ENCODE assay signal across 29 mouse cellular contexts in the genomic region with DNA sequence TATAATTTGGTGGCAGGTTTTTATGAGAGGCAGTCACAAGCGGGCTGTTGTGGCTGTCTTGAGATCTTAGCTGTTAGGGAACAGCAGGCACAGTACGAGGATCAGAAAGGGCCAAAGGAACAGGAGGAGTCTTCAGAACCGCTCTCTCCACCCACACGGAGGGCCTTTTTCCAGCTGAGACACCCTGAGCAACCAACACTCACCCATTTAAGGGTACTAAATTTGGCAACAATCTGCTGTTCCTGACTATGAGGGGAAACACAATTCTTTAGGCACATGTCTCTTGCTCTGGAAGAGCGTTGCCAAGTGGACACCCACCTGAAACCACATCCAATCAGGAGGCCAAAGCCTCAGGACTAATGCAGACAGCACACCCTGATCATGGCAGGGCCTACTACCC. TPM values are rescaled to one million over a fixed set of nuclear protein-coding genes. Genes with fewer than 3 reads are reported as not detected.
A peak's percentile ranks its signal among the peaks of the same experiment; 100 is the strongest.
DNase-seq lines count a peak whose midpoint lies in the region; ATAC-seq lines count a peak whose summit lies in the region.
"Had no signal": no experiment of that assay in that cellular context is flagged by ENCODE, and none has a peak within 500 bp of the region (broad histone marks: within the 10 kb centered on the region; RNA-seq: fewer than 3 reads in every experiment).

No protein-coding gene starts in this region.

- peaks cover 96% of the 10 kb centered on the region for H3K36me3 ChIP-seq in heart, embryonic 10.5 days
- peaks cover 97% of the 10 kb centered on the region for H3K36me3 ChIP-seq in forebrain, embryonic 13.5 days (ENCODE audit: poor library complexity, severe bottlenecking)

- DNase-seq in layer of hippocampus, adult 9-11 months, result peak; percentile 55
- DNase-seq in layer of hippocampus, adult 9-10 months (ENCODE audit: low spot score), result no peak
- peak; percentile 59 to 84 for DNase-seq in left cerebral cortex, postnatal 14 days (ENCODE audit: low spot score in 2 of 2)
- peak; percentile 62 for DNase-seq in right cerebral cortex, postnatal 25 days
- no peak for DNase-seq in heart, embryonic 10.5 days (ENCODE audit: low spot score)
- DNase-seq: adrenal gland, postnatal 25 days; cerebellum, adult 11 months; cerebellum, postnatal 14 days; forebrain, postnatal 0 days; gastrocnemius, postnatal 14 days; heart, adult 18-20 months; heart, postnatal 36 days; kidney, adult 2 months; kidney, postnatal 14 days; liver; lung, postnatal 36 days; spleen, adult 18-20 months had no signal

- no peak overlapping the region for H3K4me3 ChIP-seq in heart, embryonic 10.5 days
- H3K4me3 ChIP-seq in forebrain, embryonic 13.5 days, result no peak overlapping the region
- H3K4me3 ChIP-seq: forebrain, embryonic 10.5 days; hindbrain, embryonic 13.5 days; layer of hippocampus, adult 2 months; limb, embryonic 10.5 days; liver, embryonic 15.5 days; lung, embryonic 15.5 days; megakaryocyte, embryonic 14.5 days; midbrain, embryonic 13.5 days had no signal

- intact Hi-C loops in left cerebral cortex, postnatal 14 days (cut with DNase I), result no loop called here

- H3K27me3 ChIP-seq in heart, embryonic 10.5 days (ENCODE audit: insufficient read depth, poor library complexity, severe bottlenecking), result no peaks in the 10 kb centered on the region
- H3K27me3 ChIP-seq in forebrain, embryonic 13.5 days, result no peaks in the 10 kb centered on the region
- H3K27me3 ChIP-seq: hindbrain, embryonic 13.5 days; liver, embryonic 15.5 days; lung, embryonic 15.5 days; megakaryocyte, embryonic 14.5 days; midbrain, embryonic 13.5 days had no signal

- no peak overlapping the region for H3K9ac ChIP-seq in forebrain, embryonic 13.5 days
- H3K9ac ChIP-seq: forebrain, postnatal 0 days; hindbrain, embryonic 13.5 days; liver, embryonic 15.5 days; lung, embryonic 15.5 days; midbrain, embryonic 13.5 days had no signal

- no peak overlapping the region for H3K27ac ChIP-seq in heart, embryonic 10.5 days
- H3K27ac ChIP-seq in forebrain, embryonic 13.5 days, result no peak overlapping the region
- H3K27ac ChIP-seq: forebrain, embryonic 10.5 days; hindbrain, embryonic 13.5 days; layer of hippocampus, adult 2 months; limb, embryonic 10.5 days; liver, embryonic 15.5 days; lung, embryonic 15.5 days; midbrain, embryonic 13.5 days had no signal

- H3K9me3 ChIP-seq in heart, embryonic 10.5 days, result no peaks in the 10 kb centered on the region
- no peaks in the 10 kb centered on the region for H3K9me3 ChIP-seq in forebrain, embryonic 13.5 days (replicated peaks)
- H3K9me3 ChIP-seq: forebrain, embryonic 10.5 days; hindbrain, embryonic 13.5 days; limb, embryonic 10.5 days; liver, embryonic 15.5 days; lung, embryonic 15.5 days; megakaryocyte, embryonic 14.5 days; midbrain, embryonic 13.5 days had no signal

- H3K4me1 ChIP-seq in heart, embryonic 10.5 days, result no peaks in the 10 kb centered on the region
- no peaks in the 10 kb centered on the region for H3K4me1 ChIP-seq in forebrain, embryonic 13.5 days
- H3K4me1 ChIP-seq: forebrain, embryonic 10.5 days; hindbrain, embryonic 13.5 days; limb, embryonic 10.5 days; liver, embryonic 15.5 days; lung, embryonic 15.5 days; midbrain, embryonic 13.5 days had no signal

- WGBS in heart, embryonic 10.5 days, result 96% methylated on average over 5 of the region's 5 CpGs
- 94% methylated on average over 5 of the region's 5 CpGs for WGBS in forebrain, embryonic 13.5 days

- peak; percentile 92 for ATAC-seq in frontal cortex, adult (ENCODE audit: low TSS enrichment)
- no peak for ATAC-seq in forebrain, embryonic 13.5 days
- ATAC-seq: CD4-positive, CD25-positive, alpha-beta regulatory T cell, adult 4 months; forebrain, postnatal 0 days; midbrain, embryonic 13.5 days had no signal

- H3K4me2 ChIP-seq in forebrain, embryonic 13.5 days, result no peak overlapping the region
- H3K4me2 ChIP-seq: hindbrain, embryonic 13.5 days; liver, embryonic 15.5 days; lung, embryonic 15.5 days; midbrain, embryonic 13.5 days had no signal

RNA-seq across cellular contexts. Expression of gene Stip1, which starts 10.2 kb away (rescaled TPM):
- 100 to 1,000 TPM; 155 to 165 TPM for total RNA-seq in left cerebral cortex, postnatal 14 days (2021)
- 320 and 388 TPM in 2 replicates for polyA plus RNA-seq in heart, embryonic 10.5 days (2016; fragmentation: Nextera tagmentation; extraction: Ambion mirVana)
- 289 and 311 TPM in 2 replicates for polyA plus RNA-seq in forebrain, embryonic 13.5 days (2015; fragmentation: Nextera tagmentation; extraction: Ambion mirVana)

RNA-seq across cellular contexts. Expression of gene Fermt3, which starts 10.3 kb away (rescaled TPM):
- 1 to 10 TPM; 4.5 to 4.6 TPM for total RNA-seq in left cerebral cortex, postnatal 14 days (2021)
- polyA plus RNA-seq in heart, embryonic 10.5 days (2016; fragmentation: Nextera tagmentation; extraction: Ambion mirVana), result 10.6 and 22.7 TPM in 2 replicates
- polyA plus RNA-seq in forebrain, embryonic 13.5 days (2015; fragmentation: Nextera tagmentation; extraction: Ambion mirVana), result 3.0 and 3.9 TPM in 2 replicates

RNA-seq across cellular contexts. Expression of gene Macrod1, which starts 27.1 kb away (rescaled TPM):
- 10 to 100 TPM in 1 of 2 experiments, 1 to 10 TPM in 1; 8.4 to 11.3 TPM for total RNA-seq in left cerebral cortex, postnatal 14 days (2021)
- polyA plus RNA-seq in heart, embryonic 10.5 days (2016; fragmentation: Nextera tagmentation; extraction: Ambion mirVana), result 8.0 and 12.4 TPM in 2 replicates
- 3.3 and 4.4 TPM in 2 replicates for polyA plus RNA-seq in forebrain, embryonic 13.5 days (2015; fragmentation: Nextera tagmentation; extraction: Ambion mirVana)
- total RNA-seq: monocyte, adult 5-6 weeks had no signal

RNA-seq across cellular contexts. Expression of gene Trpt1, which starts 33.6 kb away (rescaled TPM):
- total RNA-seq in left cerebral cortex, postnatal 14 days (2021), result 10 to 100 TPM; 19.1 to 20.7 TPM
- polyA plus RNA-seq in heart, embryonic 10.5 days (2016; fragmentation: Nextera tagmentation; extraction: Ambion mirVana), result 11.3 and 16.7 TPM in 2 replicates
- 15.2 and 16.9 TPM in 2 replicates for polyA plus RNA-seq in forebrain, embryonic 13.5 days (2015; fragmentation: Nextera tagmentation; extraction: Ambion mirVana)

RNA-seq across cellular contexts. Expression of gene Nudt22, which starts 33.6 kb away (rescaled TPM):
- 10 to 100 TPM in 1 of 2 experiments, 1 to 10 TPM in 1; 8.7 to 10.1 TPM for total RNA-seq in left cerebral cortex, postnatal 14 days (2021)
- polyA plus RNA-seq in heart, embryonic 10.5 days (2016; fragmentation: Nextera tagmentation; extraction: Ambion mirVana), result 23.9 and 25.2 TPM in 2 replicates
- polyA plus RNA-seq in forebrain, embryonic 13.5 days (2015; fragmentation: Nextera tagmentation; extraction: Ambion mirVana), result 19.1 TPM in 2 replicates

Comparison
In these comparisons a context has a peak if more than half of its experiments do, and no peak if none do; other contexts are left out.
1. DNase-seq: peak in layer of hippocampus, adult 9-11 months (single experiment), left cerebral cortex, postnatal 14 days (2 of 2) and right cerebral cortex, postnatal 25 days (single experiment); none in layer of hippocampus, adult 9-10 months (single experiment) and heart, embryonic 10.5 days (single experiment).